Mouse (Mus musculus): ENCODE measurements around the gene Shisal2a. TPM values are rescaled to one million over a fixed set of nuclear protein-coding genes. Genes with fewer than 3 reads are reported as not detected.
A peak's percentile ranks its signal among the peaks of the same experiment; 100 is the strongest.
"Not testable (repeated sequence)": the region's sequence is repeated elsewhere in the genome, so short reads cannot be mapped to it uniquely, and the experiment has no call there.

Gene Shisal2a
- polyA plus RNA-seq, 1 experiment from 2014 or later: 4.5 TPM

GRCm38 (mm10) chr4:108371421-108371820, 11.7 kb downstream of the Shisal2a start:
- H3K4me1 ChIP-seq (replicated peaks): no peaks in the 10 kb centered on the region
- H3K4me2 ChIP-seq (replicated peaks): no peak overlapping the region
- no peaks in the 10 kb centered on the region for H3K36me3 ChIP-seq
- no peak for ATAC-seq
- 93% methylated on average over 3 of the region's 3 CpGs for WGBS
- H3K9me3 ChIP-seq: no peaks in the 10 kb centered on the region
- H3K27me3 ChIP-seq: no peaks in the 10 kb centered on the region
- H3K9ac ChIP-seq (replicated peaks): no peak overlapping the region
- no peak overlapping the region for H3K27ac ChIP-seq
- no peak overlapping the region for H3K4me3 ChIP-seq (replicated peaks)

GRCm38 (mm10) chr4:108370409-108370808, 12.7 kb downstream of the Shisal2a start:
- Histone ChIP-seq H3K4me2 (replicated peaks) (no peak overlapping the region), H3K9me3 (no peaks in the 10 kb centered on the region), H3K36me3 (no peaks in the 10 kb centered on the region), H3K27ac (no peak overlapping the region), H3K9ac (replicated peaks) (no peak overlapping the region), H3K4me1 (replicated peaks) (no peaks in the 10 kb centered on the region), H3K27me3 (no peaks in the 10 kb centered on the region), H3K4me3 (replicated peaks) (no peak overlapping the region)
- no peak for ATAC-seq
- 64% methylated on average over 4 of the region's 4 CpGs for WGBS

- H3K4me1 ChIP-seq (replicated peaks): peaks cover under 1% of the 10 kb centered on the region
- no peak for ATAC-seq
- no peak overlapping the region for H3K27ac ChIP-seq
- no peaks in the 10 kb centered on the region for H3K9me3 ChIP-seq
- no peak overlapping the region for H3K9ac ChIP-seq (replicated peaks)
- H3K27me3 ChIP-seq: no peaks in the 10 kb centered on the region
- H3K4me2 ChIP-seq (replicated peaks): no peak overlapping the region
- no peaks in the 10 kb centered on the region for H3K36me3 ChIP-seq
- H3K4me3 ChIP-seq (replicated peaks): no peak overlapping the region
- 36% methylated on average over 5 of the region's 5 CpGs for whole genome bisulfite sequencing
Measured at GRCm38 (mm10) chr4:108369254-108369653, 13.9 kb downstream of the Shisal2a start.

GRCm38 (mm10) chr4:108364111-108364476, 19.1 kb downstream of the Shisal2a start:
- no peaks in the 10 kb centered on the region for H3K9me3 ChIP-seq
- peaks cover 50% of the 10 kb centered on the region for H3K4me1 ChIP-seq (replicated peaks)
- no peaks in the 10 kb centered on the region for H3K27me3 ChIP-seq
- H3K36me3 ChIP-seq: no peaks in the 10 kb centered on the region
- H3K27ac ChIP-seq: peak overlapping the region; percentile 86; the same call in 1 of the 2 replicates
- ATAC-seq: no peak
- H3K4me2 ChIP-seq (replicated peaks): no peak overlapping the region
- H3K9ac ChIP-seq (replicated peaks): no peak overlapping the region
- H3K4me3 ChIP-seq (replicated peaks): no peak overlapping the region
- WGBS: 18% methylated on average over 5 of the region's 5 CpGs

- H3K4me2 ChIP-seq (replicated peaks): peak overlapping the region; percentile 7
- ATAC-seq: no peak
- no peaks in the 10 kb centered on the region for H3K36me3 ChIP-seq
- H3K4me3 ChIP-seq (replicated peaks): no peak overlapping the region
- H3K4me1 ChIP-seq (replicated peaks): peaks cover 56% of the 10 kb centered on the region
- peak overlapping the region; percentile 86 for H3K27ac ChIP-seq
- H3K27me3 ChIP-seq: no peaks in the 10 kb centered on the region
- 9% methylated on average over 7 of the region's 7 CpGs for WGBS
- no peaks in the 10 kb centered on the region for H3K9me3 ChIP-seq
- no peak overlapping the region; the same call in 1 of the 2 replicates for H3K9ac ChIP-seq (replicated peaks)
Measured at GRCm38 (mm10) chr4:108363355-108364110, 19.6 kb downstream of the Shisal2a start.

- H3K36me3 ChIP-seq: no peaks in the 10 kb centered on the region
- peak; percentile 46 for ATAC-seq
- H3K9ac ChIP-seq (replicated peaks): peak overlapping the region; percentile 33
- H3K4me3 ChIP-seq (replicated peaks): no peak overlapping the region
- no peaks in the 10 kb centered on the region for H3K9me3 ChIP-seq
- peak overlapping the region; percentile 86 for H3K27ac ChIP-seq
- peaks cover 61% of the 10 kb centered on the region for H3K4me1 ChIP-seq (replicated peaks)
- H3K27me3 ChIP-seq: no peaks in the 10 kb centered on the region
- H3K4me2 ChIP-seq (replicated peaks): peak overlapping the region; percentile 7
- 3% methylated on average over 18 of the region's 18 CpGs for WGBS
Measured at GRCm38 (mm10) chr4:108362321-108363261, 20.6 kb downstream of the Shisal2a start.

GRCm38 (mm10) chr4:108360136-108361055, 22.8 kb downstream of the Shisal2a start:
- ATAC-seq: peak; percentile 84
- Histone ChIP-seq H3K4me2 (replicated peaks) (peak overlapping the region; percentile 32), H3K9me3 (no peaks in the 10 kb centered on the region), H3K9ac (replicated peaks) (0 out of 2 replicates have a peak overlapping the region, but pooled peaks have one; percentile 16), H3K4me3 (replicated peaks) (no peak overlapping the region), H3K27ac (peak overlapping the region; percentile 96), H3K36me3 (no peaks in the 10 kb centered on the region), H3K4me1 (replicated peaks) (peaks cover 61% of the 10 kb centered on the region), H3K27me3 (no peaks in the 10 kb centered on the region)
- 4% methylated on average over 28 of the region's 28 CpGs for WGBS

- ATAC-seq: no peak
- H3K27ac ChIP-seq: peak overlapping the region; percentile 96
- H3K9ac ChIP-seq (replicated peaks): no peak overlapping the region
- H3K4me3 ChIP-seq (replicated peaks): no peak overlapping the region
- H3K36me3 ChIP-seq: no peaks in the 10 kb centered on the region
- H3K27me3 ChIP-seq: no peaks in the 10 kb centered on the region
- H3K4me1 ChIP-seq (replicated peaks): peaks cover 53% of the 10 kb centered on the region
- 18% methylated on average over 4 of the region's 4 CpGs for WGBS
- H3K4me2 ChIP-seq (replicated peaks): no peak overlapping the region
- H3K9me3 ChIP-seq: no peaks in the 10 kb centered on the region
Measured at GRCm38 (mm10) chr4:108358498-108358897, 24.7 kb downstream of the Shisal2a start.

- Histone ChIP-seq H3K4me2 (replicated peaks) (no peak overlapping the region), H3K27ac (no peak overlapping the region), H3K4me3 (replicated peaks) (no peak overlapping the region), H3K9ac (replicated peaks) (no peak overlapping the region), H3K27me3 (no peaks in the 10 kb centered on the region), H3K36me3 (no peaks in the 10 kb centered on the region), H3K9me3 (no peaks in the 10 kb centered on the region), H3K4me1 (replicated peaks) (peaks cover 42% of the 10 kb centered on the region)
- 93% methylated on average over 8 of the region's 8 CpGs for WGBS
- no peak for ATAC-seq
Measured at GRCm38 (mm10) chr4:108357458-108357857, 25.7 kb downstream of the Shisal2a start.

GRCm38 (mm10) chr4:108353591-108353990, 29.6 kb downstream of the Shisal2a start:
- peaks cover 28% of the 10 kb centered on the region for H3K4me1 ChIP-seq (replicated peaks)
- H3K9me3 ChIP-seq; ATAC-seq; H3K4me3 ChIP-seq (replicated peaks); H3K4me2 ChIP-seq (replicated peaks); H3K27me3 ChIP-seq; H3K9ac ChIP-seq (replicated peaks); H3K36me3 ChIP-seq; H3K27ac ChIP-seq: not testable (repeated sequence)

GRCm38 (mm10) chr4:108350819-108351218, 32.3 kb downstream of the Shisal2a start:
- peak; percentile 85 for ATAC-seq
- WGBS: 7% methylated on average over 8 of the region's 8 CpGs
- peaks cover 28% of the 10 kb centered on the region for H3K4me1 ChIP-seq (replicated peaks)
- no peak overlapping the region for H3K9ac ChIP-seq (replicated peaks)
- H3K27ac ChIP-seq: peak overlapping the region; percentile 31
- H3K36me3 ChIP-seq: no peaks in the 10 kb centered on the region
- H3K9me3 ChIP-seq: no peaks in the 10 kb centered on the region
- H3K4me2 ChIP-seq (replicated peaks): no peak overlapping the region
- no peak overlapping the region for H3K4me3 ChIP-seq (replicated peaks)
- H3K27me3 ChIP-seq: no peaks in the 10 kb centered on the region
